Mouse (Mus musculus) left cerebral cortex, adult 8-10 months (tissue): Measurements from ENCODE around the gene Zfp708. TPM values are rescaled to one million over a fixed set of nuclear protein-coding genes. Genes with fewer than 3 reads are reported as not detected.

Experiments
- total RNA-seq, 4 experiments: library from RNA; stranded (reverse); gene quantifications; 2 replicates each; pipeline ENCODE4 v1.2.4; 2022

Zfp708 gene
- total RNA-seq, 4 experiments from 2014 or later: 0.87 to 2.7 (median 2.1) TPM

Other genes with a start within 250 kb of the Zfp708 start
- gene Gm10767, start 193.1 kb downstream of the Zfp708 start, total RNA-seq: 1 to 10 TPM; 2.4 to 3.5 (median 2.9) TPM
- gene Zfp712, start 36.8 kb downstream of the Zfp708 start, total RNA-seq: 1 to 10 TPM; 4.7 to 5.6 (median 5.0) TPM
- gene Gm28557, start 10.6 kb upstream of the Zfp708 start, total RNA-seq: 1 to 10 TPM; 2.6 to 4.6 (median 3.1) TPM
- under 1 TPM in 3 of 4 experiments, not detected in 1; 0.33 to 0.58 (median 0.39) TPM for gene Rslcan18, start 18.3 kb upstream of the Zfp708 start, total RNA-seq
- 10 to 100 TPM in 3 of 4 experiments, 1 to 10 TPM in 1; 9.4 to 12.5 (median 10.9) TPM for gene Zfp759, start 23.7 kb upstream of the Zfp708 start, total RNA-seq
- 10 to 100 TPM in 1 of 4 experiments, 1 to 10 TPM in 3; 4.1 to 10.3 (median 6.1) TPM for gene Rsl1, start 75.2 kb upstream of the Zfp708 start, total RNA-seq
- gene Zfp455, start 96.5 kb upstream of the Zfp708 start, total RNA-seq: 1 to 10 TPM; 2.6 to 4.2 (median 3.2) TPM
- 10 to 100 TPM; 20.2 to 26.6 (median 22.9) TPM for gene Zfp458, start 180.5 kb upstream of the Zfp708 start, total RNA-seq
- 1 to 10 TPM; 4.5 to 7.8 (median 6.2) TPM for gene Zfp457, start 208.5 kb upstream of the Zfp708 start, total RNA-seq
- gene Zfp595, start 234.6 kb upstream of the Zfp708 start, total RNA-seq: 1 to 10 TPM; 3.5 to 4.4 (median 3.9) TPM